Mouse (Mus musculus): ENCODE results near the gene Arvcf.

- TF ChIP-seq CTCF (IDR thresholded peaks at IDR 0.05; ENCODE audit: control insufficient read depth, insufficient read depth, insufficient read length), result no peak
- no peak for TF ChIP-seq CEBPB (IDR thresholded peaks at IDR 0.05; ENCODE audit: low read depth)
- TF ChIP-seq USF1 (IDR thresholded peaks at IDR 0.05; ENCODE audit: low read depth), result no peak
These were observed 24.0 kb upstream of the Arvcf start for GRCm38 (mm10) chr16:18324031-18324430.

All from C2C12 (cell line).